In the genomic region with DNA sequence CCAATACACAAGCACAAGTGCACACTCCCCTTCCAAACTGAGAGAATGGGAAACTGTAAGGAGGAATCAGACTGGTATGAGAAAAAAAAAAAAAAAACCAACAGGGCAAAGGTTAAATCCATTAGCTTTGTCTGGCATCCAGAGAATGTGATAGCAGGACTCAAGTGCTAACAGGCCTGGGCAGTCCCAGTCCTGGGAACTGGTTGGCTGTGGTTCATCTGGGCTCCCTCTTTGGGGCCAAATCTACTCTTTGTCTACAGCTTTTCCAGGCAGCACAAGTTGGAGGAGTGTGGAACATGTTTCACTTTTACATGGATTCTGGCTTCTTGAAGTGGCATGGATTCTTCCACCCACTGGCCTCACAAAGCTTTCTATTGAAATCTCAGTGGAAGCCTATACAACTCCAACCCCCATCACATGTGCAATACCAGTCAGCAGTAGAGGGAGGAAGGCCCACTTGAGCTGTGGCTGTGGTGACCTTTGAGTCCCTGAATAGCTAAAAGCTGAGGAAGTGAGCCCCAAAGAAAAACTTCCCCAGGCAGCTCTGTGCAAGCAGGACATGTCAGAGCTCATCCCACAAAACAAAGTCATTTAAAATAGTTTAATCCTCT, we compare ENCODE assay signal across 10 mouse cellular contexts. TPM values are rescaled to one million over a fixed set of nuclear protein-coding genes. Genes with fewer than 3 reads are reported as not detected.
DNase-seq lines count a peak whose midpoint lies in the region; ATAC-seq and TF ChIP-seq lines count a peak whose summit lies in the region.
"Had no signal": no experiment of that assay in that cellular context is flagged by ENCODE, and none has a peak within 500 bp of the region (broad histone marks: within the 10 kb centered on the region; RNA-seq: fewer than 3 reads in every experiment).

No protein-coding gene starts in this region.

- H3K9ac ChIP-seq in intestine, embryonic 14.5 days (ENCODE audit: low read length): no peak overlapping the region
- no peak overlapping the region for H3K9ac ChIP-seq in intestine, postnatal 0 days (ENCODE audit: low read depth, low read length)
- H3K9ac ChIP-seq: embryonic facial prominence, embryonic 12.5 days; midbrain, embryonic 12.5 days had no signal

- no peak overlapping the region for H3K4me2 ChIP-seq in intestine, embryonic 14.5 days (ENCODE audit: low read length)
- no peak overlapping the region for H3K4me2 ChIP-seq in intestine, postnatal 0 days (replicated peaks; ENCODE audit: low read depth)
- H3K4me2 ChIP-seq: embryonic facial prominence, embryonic 12.5 days; midbrain, embryonic 12.5 days had no signal

- ATAC-seq in intestine, embryonic 14.5 days (replicated peaks; ENCODE audit: low FRiP score, low TSS enrichment, low read depth): no peak
- no peak for ATAC-seq in intestine, postnatal 0 days

- no peak overlapping the region for H3K27ac ChIP-seq in intestine, embryonic 14.5 days (ENCODE audit: low read depth)
- no peak overlapping the region; the same call in 1 of the 2 replicates for H3K27ac ChIP-seq in intestine, postnatal 0 days (ENCODE audit: low read depth, low read length)
- H3K27ac ChIP-seq: embryonic facial prominence, embryonic 12.5 days; midbrain, embryonic 12.5 days had no signal

- H3K9me3 ChIP-seq in intestine, embryonic 14.5 days (ENCODE audit: control insufficient read depth, low read length): no peaks in the 10 kb centered on the region
- no peaks in the 10 kb centered on the region for H3K9me3 ChIP-seq in intestine, postnatal 0 days (ENCODE audit: control insufficient read depth)
- H3K9me3 ChIP-seq: embryonic facial prominence, embryonic 12.5 days; midbrain, embryonic 12.5 days had no signal

- intact Hi-C loops in gastrocnemius, postnatal 36 days (cut with DNase I): no loop called here
- intact Hi-C loops in gastrocnemius, postnatal 14 days (cut with DNase I; ENCODE audit: low total_unique reads): no loop called here

- H3K4me3 ChIP-seq in intestine, embryonic 14.5 days (ENCODE audit: low read depth, low read length): no peak overlapping the region
- no peak overlapping the region for H3K4me3 ChIP-seq in intestine, postnatal 0 days (ENCODE audit: low read depth, low read length)
- H3K4me3 ChIP-seq: embryonic facial prominence, embryonic 12.5 days; midbrain, embryonic 12.5 days had no signal

- TF ChIP-seq CTCF in intestine, postnatal 0 days (IDR thresholded peaks at IDR 0.05; ENCODE audit: low read depth): no peak

- no peaks in the 10 kb centered on the region for H3K36me3 ChIP-seq in intestine, embryonic 14.5 days (ENCODE audit: control insufficient read depth, insufficient read depth, low read length)
- no peaks in the 10 kb centered on the region for H3K36me3 ChIP-seq in intestine, postnatal 0 days (ENCODE audit: control insufficient read depth, insufficient read depth)
- H3K36me3 ChIP-seq: embryonic facial prominence, embryonic 12.5 days; midbrain, embryonic 12.5 days had no signal

- DNase-seq in intestine, embryonic 14.5 days (ENCODE audit: low spot score): peak; percentile 48
- peak; percentile 51 for DNase-seq in embryo, embryonic 9.5 days (ENCODE audit: extremely low spot score)
- DNase-seq in heart, postnatal 4 days: peak; percentile 49
- DNase-seq in lung, postnatal 25 days (ENCODE audit: low spot score): peak; percentile 55
- DNase-seq in gastrocnemius, postnatal 36 days: no peak
- DNase-seq in c-Kit-positive CD71-positive TER-119-positive erythroid progenitor cells, embryonic 14.5 days (ENCODE audit: low spot score): no peak
- DNase-seq in gastrocnemius, postnatal 14 days: no peak

- no peaks in the 10 kb centered on the region for H3K27me3 ChIP-seq in intestine, embryonic 14.5 days (replicated peaks; ENCODE audit: control insufficient read depth, insufficient read depth, low read length)
- no peaks in the 10 kb centered on the region for H3K27me3 ChIP-seq in intestine, postnatal 0 days (replicated peaks; ENCODE audit: control insufficient read depth, insufficient read depth, low read length)
- H3K27me3 ChIP-seq: embryonic facial prominence, embryonic 12.5 days; midbrain, embryonic 12.5 days had no signal

- H3K4me1 ChIP-seq in intestine, embryonic 14.5 days (replicated peaks; ENCODE audit: control insufficient read depth, insufficient read depth, low read length): 0 out of 2 replicates have a peak, but pooled peaks cover 3% of the 10 kb centered on the region
- H3K4me1 ChIP-seq in intestine, postnatal 0 days (replicated peaks; ENCODE audit: control insufficient read depth, insufficient read depth, low read length): 0 out of 2 replicates have a peak, but pooled peaks cover 6% of the 10 kb centered on the region
- H3K4me1 ChIP-seq: embryonic facial prominence, embryonic 12.5 days; midbrain, embryonic 12.5 days had no signal

RNA-seq across cellular contexts. Expression of a gene that starts 14.9 kb away (rescaled TPM):
- not detected in 2 replicates for polyA plus RNA-seq in intestine, embryonic 14.5 days (2014; fragmentation: Nextera tagmentation; extraction: Ambion mirVana)
- polyA plus RNA-seq in intestine, postnatal 0 days (2015; fragmentation: Nextera tagmentation; extraction: Ambion mirVana): 0.16 TPM in 1 of 2 replicates, not detected in the other
- 1 to 10 TPM in 1 of 2 experiments, under 1 TPM in 1; 0.86 to 1.2 TPM for total RNA-seq in heart, postnatal 4 days (2021)
- total RNA-seq in gastrocnemius, postnatal 36 days (2021): 1 to 10 TPM; 1.8 to 2.2 TPM
- total RNA-seq in gastrocnemius, postnatal 14 days (2021): under 1 TPM; 0.57 to 0.58 TPM
- polyA plus RNA-seq: embryonic facial prominence, embryonic 12.5 days; midbrain, embryonic 12.5 days had no signal

RNA-seq across cellular contexts. Expression of a gene that starts 52.1 kb away (rescaled TPM):
- 3.9 and 4.6 TPM in 2 replicates for polyA plus RNA-seq in intestine, embryonic 14.5 days (2014; fragmentation: Nextera tagmentation; extraction: Ambion mirVana)
- 13.0 and 13.8 TPM in 2 replicates for polyA plus RNA-seq in intestine, postnatal 0 days (2015; fragmentation: Nextera tagmentation; extraction: Ambion mirVana)
- 10 to 100 TPM; 21.8 to 25.0 TPM for total RNA-seq in heart, postnatal 4 days (2021)
- total RNA-seq in gastrocnemius, postnatal 36 days (2021): 1 to 10 TPM; 2.8 to 3.5 TPM
- 1 to 10 TPM; 2.4 to 3.0 TPM for total RNA-seq in gastrocnemius, postnatal 14 days (2021)

Comparison
In these comparisons a context has a peak if more than half of its experiments do, and no peak if none do; other contexts are left out.
1. DNase-seq: peak in intestine, embryonic 14.5 days (single experiment), embryo, embryonic 9.5 days (single experiment), heart, postnatal 4 days (single experiment) and lung, postnatal 25 days (single experiment); none in gastrocnemius, postnatal 36 days (0 of 2), c-Kit-positive CD71-positive TER-119-positive erythroid progenitor cells, embryonic 14.5 days (single experiment) and gastrocnemius, postnatal 14 days (single experiment).
2. RNA of a gene that starts 52.1 kb away (total RNA-seq): 21.8 to 25.0 TPM in heart, postnatal 4 days; 2.8 to 3.5 TPM in gastrocnemius, postnatal 36 days and 2.4 to 3.0 TPM in gastrocnemius, postnatal 14 days; every median in the first group is over 4 times any median in the second.